Mouse (Mus musculus) liver, adult 2 months (tissue): Measurements from ENCODE around the gene Scpep1. TPM values are rescaled to one million over a fixed set of nuclear protein-coding genes. Genes with fewer than 3 reads are reported as not detected.

Experiments used
- DNase-seq: peaks from one replicate; pipeline ENCODE4 v3.0.0-alpha.2; 2011; ENCODE audit warnings: low read depth, low spot score; ENCODE audit errors: extremely low read depth
- H3K27ac ChIP-seq: fragments of 200-500 bp; replicated peaks from 2 replicates; pipeline ENCODE4 v1.5.1; 2012; ENCODE audit warnings: low read depth, mild to moderate bottlenecking, control low read depth, inconsistent platforms, low read length; ENCODE audit not compliant: insufficient read depth
- H3K27me3 ChIP-seq: fragments of 200-500 bp; 2 replicates; pipeline ENCODE4 v1.6.1; 2012; ENCODE audit warnings: mild to moderate bottlenecking, moderate library complexity, low read length, inconsistent platforms; ENCODE audit not compliant: control insufficient read depth, insufficient read depth
- H3K36me3 ChIP-seq: fragments of 200-500 bp; 2 replicates; pipeline ENCODE4 v1.6.1; 2012; ENCODE audit warnings: low read length, inconsistent platforms; ENCODE audit not compliant: control insufficient read depth, insufficient read depth
- H3K4me1 ChIP-seq: fragments of 200-500 bp; 2 replicates; pipeline ENCODE4 v1.6.1; 2011; ENCODE audit warnings: low read length; ENCODE audit not compliant: control insufficient read depth, insufficient read depth
- H3K4me3 ChIP-seq: fragments of 200-500 bp; 2 replicates; pipeline ENCODE4 v1.5.1; 2011; ENCODE audit warnings: low read depth, mild to moderate bottlenecking, control low read depth, low read length, moderate library complexity; ENCODE audit not compliant: insufficient read depth
- H3K79me2 ChIP-seq: fragments of 200-500 bp; 2 replicates; pipeline ENCODE4 v1.6.1; 2012; ENCODE audit warnings: inconsistent platforms, mild to moderate bottlenecking, low read length, moderate library complexity; ENCODE audit not compliant: control insufficient read depth, insufficient read depth
- H3K9ac ChIP-seq: fragments of 200-500 bp; 2 replicates; pipeline ENCODE4 v1.6.1; 2012; ENCODE audit warnings: low read depth, mild to moderate bottlenecking, control low read depth, inconsistent platforms, low read length
- CTCF ChIP-seq: fragments of 200-500 bp; IDR thresholded peaks from 2 replicates; pipeline ENCODE4 v1.5.1; 2011; ENCODE audit warnings: low read depth, low read length, control low read depth
- POLR2A ChIP-seq: fragments of 200-500 bp; IDR thresholded peaks from 2 replicates; pipeline ENCODE4 v1.6.1; 2011; ENCODE audit warnings: low read length, control low read depth; ENCODE audit not compliant: insufficient read depth; ENCODE audit errors: extremely low read depth
- WGBS: fragments of 180-500 bp; shearing (Covaris S2); methylation state at CpG from one replicate; pipeline ENCODE4 v1.1.7; 2018; 5-methylcytosine and 5-hydroxymethylcytosine counted together
- polyA plus RNA-seq: library from polyadenylated mRNA; depleted of rRNA; stranded (reverse); fragments of >200 nt; gene quantifications from 2 replicates; pipeline ENCODE4 v1.2.3, GENCODE M21; 2012
- total RNA-seq: library from RNA; depleted of rRNA; stranded (reverse); fragments of >200 nt; gene quantifications from 2 replicates; pipeline ENCODE4 v1.2.3, GENCODE M21; 2014

Gene Scpep1
- total and polyA plus RNA-seq, 2 experiments: 22.5 to 27.9 TPM

- H3K36me3 ChIP-seq: peaks cover 5% of the 10 kb centered on the region; the same call in 1 of the 2 replicates
- H3K9ac ChIP-seq: no peak overlapping the region
- no peak overlapping the region for H3K27ac ChIP-seq
- H3K79me2 ChIP-seq: peaks cover 10% of the 10 kb centered on the region
- WGBS: 81% methylated on average over 2 of the region's 2 CpGs
- H3K4me1 ChIP-seq: peaks cover 2% of the 10 kb centered on the region; the same call in 1 of the 2 replicates
- no peak overlapping the region for H3K4me3 ChIP-seq
- no peaks in the 10 kb centered on the region for H3K27me3 ChIP-seq
- TF ChIP-seq CTCF (no peak), POLR2A (no peak)
- no peak for DNase-seq
These were observed 40.4 kb upstream of the Scpep1 start for GRCm38 (mm10) chr11:88995616-88996015.

- H3K36me3 ChIP-seq: peaks cover 5% of the 10 kb centered on the region; the same call in 1 of the 2 replicates
- no peak for TF ChIP-seq CTCF
- no peak for TF ChIP-seq POLR2A
- H3K4me1 ChIP-seq: no peaks in the 10 kb centered on the region; the same call in 1 of the 2 replicates
- H3K27ac ChIP-seq: no peak overlapping the region
- WGBS: 82% methylated on average over 7 of the region's 7 CpGs
- no peak overlapping the region for H3K4me3 ChIP-seq
- peaks cover 2% of the 10 kb centered on the region for H3K79me2 ChIP-seq
- DNase-seq: no peak
- no peaks in the 10 kb centered on the region for H3K27me3 ChIP-seq
- H3K9ac ChIP-seq: no peak overlapping the region
These were observed 39.2 kb upstream of the Scpep1 start for GRCm38 (mm10) chr11:88994492-88994891.

GRCm38 (mm10) chr11:88993625-88994024, 38.4 kb upstream of the Scpep1 start:
- H3K27me3 ChIP-seq: no peaks in the 10 kb centered on the region
- no peaks in the 10 kb centered on the region for H3K79me2 ChIP-seq
- no peaks in the 10 kb centered on the region; the same call in 1 of the 2 replicates for H3K4me1 ChIP-seq
- DNase-seq: peak; percentile 58
- 22% methylated on average over 5 of the region's 5 CpGs for WGBS
- peaks cover 5% of the 10 kb centered on the region; the same call in 1 of the 2 replicates for H3K36me3 ChIP-seq
- TF ChIP-seq CTCF (peak; percentile 63; the same call in 1 of the 2 replicates), POLR2A (no peak)
- no peak overlapping the region for H3K4me3 ChIP-seq
- H3K27ac ChIP-seq: no peak overlapping the region
- no peak overlapping the region for H3K9ac ChIP-seq

GRCm38 (mm10) chr11:88993186-88993585, 37.9 kb upstream of the Scpep1 start:
- no peak for TF ChIP-seq POLR2A
- no peak for TF ChIP-seq CTCF
- Histone ChIP-seq H3K79me2 (no peaks in the 10 kb centered on the region), H3K4me3 (no peak overlapping the region), H3K9ac (no peak overlapping the region), H3K36me3 (peaks cover 5% of the 10 kb centered on the region; the same call in 1 of the 2 replicates), H3K27ac (no peak overlapping the region), H3K4me1 (no peaks in the 10 kb centered on the region; the same call in 1 of the 2 replicates), H3K27me3 (no peaks in the 10 kb centered on the region)
- no peak for DNase-seq
- 58% methylated on average over 7 of the region's 7 CpGs for WGBS

- Histone ChIP-seq H3K4me1 (no peaks in the 10 kb centered on the region; the same call in 1 of the 2 replicates), H3K36me3 (peaks cover 13% of the 10 kb centered on the region), H3K79me2 (no peaks in the 10 kb centered on the region), H3K27ac (no peak overlapping the region), H3K4me3 (no peak overlapping the region), H3K27me3 (no peaks in the 10 kb centered on the region), H3K9ac (no peak overlapping the region)
- no peak for TF ChIP-seq POLR2A
- TF ChIP-seq CTCF: no peak; the same call in 1 of the 2 replicates
- no peak for DNase-seq
- 60% methylated on average over 5 of the region's 5 CpGs for WGBS
These were observed 34.3 kb upstream of the Scpep1 start for GRCm38 (mm10) chr11:88989530-88989929.

- DNase-seq: no peak
- TF ChIP-seq CTCF (no peak), POLR2A (no peak)
- Histone ChIP-seq H3K4me1 (no peaks in the 10 kb centered on the region; the same call in 1 of the 2 replicates), H3K27ac (no peak overlapping the region), H3K36me3 (peaks cover 13% of the 10 kb centered on the region), H3K79me2 (no peaks in the 10 kb centered on the region), H3K27me3 (no peaks in the 10 kb centered on the region), H3K9ac (no peak overlapping the region), H3K4me3 (no peak overlapping the region)
- 71% methylated on average over 5 of the region's 5 CpGs for WGBS
These were observed 33.7 kb upstream of the Scpep1 start for GRCm38 (mm10) chr11:88988956-88989355.
